Comparison of ENCODE assay signal across 9 mouse cellular contexts in the genomic region with DNA sequence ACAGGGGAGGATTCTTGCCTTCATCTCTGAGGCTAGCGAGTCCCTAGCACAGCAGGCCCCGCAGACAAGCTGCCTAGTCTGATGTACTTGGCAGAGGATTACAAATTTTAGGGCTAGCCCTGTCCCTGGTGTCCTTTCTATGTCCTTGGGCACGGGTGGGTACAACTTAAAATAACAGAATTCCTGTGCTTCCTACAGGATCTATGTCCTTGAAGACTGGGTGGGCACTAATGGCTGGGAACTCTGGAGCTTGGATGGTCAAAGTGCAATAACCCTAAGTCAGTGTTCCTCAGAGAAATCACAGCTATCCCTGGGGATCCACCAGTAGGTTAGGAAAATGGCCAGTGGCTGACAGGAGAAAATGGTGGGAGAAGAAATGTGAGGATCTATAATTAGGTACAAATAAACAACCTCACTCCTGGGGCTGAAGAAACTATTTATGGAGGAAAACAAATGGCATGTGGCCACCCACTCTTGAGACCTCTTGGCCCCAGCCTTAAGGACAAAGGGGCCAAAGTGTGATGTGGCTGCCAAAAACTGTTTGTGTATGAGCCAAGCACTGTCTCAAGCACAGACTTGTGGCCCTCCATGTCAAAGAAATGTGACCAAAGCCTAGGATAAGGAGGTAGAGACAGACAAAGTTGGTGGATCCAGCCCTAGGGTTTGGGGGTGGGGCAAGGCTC. TPM values are rescaled to one million over a fixed set of nuclear protein-coding genes. Genes with fewer than 3 reads are reported as not detected.
DNase-seq lines count a peak whose midpoint lies in the region; ATAC-seq and TF ChIP-seq lines count a peak whose summit lies in the region.
"Had no signal": no experiment of that assay in that cellular context is flagged by ENCODE, and none has a peak within 500 bp of the region (broad histone marks: within the 10 kb centered on the region; RNA-seq: fewer than 3 reads in every experiment).

No protein-coding gene starts in this region.

- no peak for TF ChIP-seq POLR2A in lung, adult 2 months (IDR thresholded peaks at IDR 0.05; ENCODE audit: borderline replicate concordance, extremely low read depth, low read depth, low read length)

- 84% methylated on average over 3 of the region's 3 CpGs for WGBS in intestine, embryonic 15.5 days
- 75% methylated on average over 3 of the region's 3 CpGs for WGBS in intestine, embryonic 16.5 days
- WGBS in lung, adult 2 months: 54% methylated on average over 3 of the region's 3 CpGs

- H3K4me2 ChIP-seq in intestine, embryonic 15.5 days (replicated peaks): 0 out of 2 replicates have a peak overlapping the region, but pooled peaks have one; percentile 6
- H3K4me2 ChIP-seq in intestine, embryonic 16.5 days (ENCODE audit: low read depth, low read length): no peak overlapping the region
- H3K4me2 ChIP-seq: stomach, embryonic 15.5 days had no signal

- no peak for TF ChIP-seq CTCF in lung, adult 2 months (IDR thresholded peaks at IDR 0.05; ENCODE audit: insufficient read depth, low read length)

- no peaks in the 10 kb centered on the region for H3K27me3 ChIP-seq in intestine, embryonic 15.5 days (replicated peaks)
- no peaks in the 10 kb centered on the region for H3K27me3 ChIP-seq in intestine, embryonic 16.5 days (replicated peaks; ENCODE audit: control insufficient read depth, insufficient read depth, low read length)
- H3K27me3 ChIP-seq: stomach, embryonic 15.5 days had no signal

- ATAC-seq in intestine, embryonic 15.5 days: no peak
- no peak for ATAC-seq in intestine, embryonic 16.5 days
- no peak for ATAC-seq in CD4-positive, CD25-positive, alpha-beta regulatory T cell, adult 4 months

- no peaks in the 10 kb centered on the region for H3K36me3 ChIP-seq in intestine, embryonic 15.5 days
- no peaks in the 10 kb centered on the region; the same call in 1 of the 2 replicates for H3K36me3 ChIP-seq in intestine, embryonic 16.5 days (ENCODE audit: control insufficient read depth, insufficient read depth, low read length)
- H3K36me3 ChIP-seq: stomach, embryonic 15.5 days had no signal

- H3K4me1 ChIP-seq in intestine, embryonic 15.5 days (replicated peaks): peaks cover 42% of the 10 kb centered on the region
- H3K4me1 ChIP-seq in intestine, embryonic 16.5 days (ENCODE audit: control insufficient read depth, insufficient read depth, low read length): peaks cover 36% of the 10 kb centered on the region
- H3K4me1 ChIP-seq in lung, adult 2 months (ENCODE audit: control insufficient read depth, insufficient read depth, low read length): peaks cover 38% of the 10 kb centered on the region

- H3K27ac ChIP-seq in intestine, embryonic 15.5 days: no peak overlapping the region
- no peak overlapping the region for H3K27ac ChIP-seq in intestine, embryonic 16.5 days (ENCODE audit: low read length)
- H3K27ac ChIP-seq: stomach, embryonic 15.5 days had no signal

- H3K4me3 ChIP-seq in intestine, embryonic 15.5 days (replicated peaks): no peak overlapping the region
- H3K4me3 ChIP-seq in intestine, embryonic 16.5 days (ENCODE audit: low read length): no peak overlapping the region
- no peak overlapping the region for H3K4me3 ChIP-seq in lung, adult 2 months (replicated peaks; ENCODE audit: extremely low read depth, low read depth, low read length)
- H3K4me3 ChIP-seq: stomach, embryonic 15.5 days had no signal

- no peaks in the 10 kb centered on the region for H3K9me3 ChIP-seq in intestine, embryonic 15.5 days
- H3K9me3 ChIP-seq in intestine, embryonic 16.5 days (ENCODE audit: control insufficient read depth, low read length): no peaks in the 10 kb centered on the region
- H3K9me3 ChIP-seq: stomach, embryonic 15.5 days had no signal

- peak; percentile 97 for DNase-seq in adipocyte (ENCODE audit: low spot score)
- DNase-seq in heart, adult 9 months (ENCODE audit: low spot score in 2 of 2): peak; percentile 69 to 72
- peak; percentile 49 for DNase-seq in lung, adult 2 months
- DNase-seq in ovary, postnatal 36 days (ENCODE audit: low spot score): no peak
- no peak for DNase-seq in retina, embryonic 14.5 days (ENCODE audit: low spot score)

- no peak overlapping the region for H3K9ac ChIP-seq in intestine, embryonic 15.5 days
- H3K9ac ChIP-seq in intestine, embryonic 16.5 days (ENCODE audit: low read depth, low read length): no peak overlapping the region
- H3K9ac ChIP-seq: stomach, embryonic 15.5 days had no signal

RNA-seq across cellular contexts. Expression of gene Rab11b, which starts 4.1 kb away (rescaled TPM):
- polyA plus RNA-seq in intestine, embryonic 15.5 days (2015; fragmentation: Nextera tagmentation; extraction: Ambion mirVana): 206 and 218 TPM in 2 replicates
- polyA plus RNA-seq in intestine, embryonic 16.5 days (2015; fragmentation: Nextera tagmentation; extraction: Ambion mirVana): 193 and 220 TPM in 2 replicates
- polyA plus RNA-seq in lung, adult 2 months (2012; rRNA removed): 389 and 406 TPM in 2 replicates
- polyA plus RNA-seq in CD4-positive, CD25-positive, alpha-beta regulatory T cell, adult 4 months (2017; shearing (Covaris generic)): 100 to 1,000 TPM; 257 to 400 TPM

RNA-seq across cellular contexts. Expression of gene Angptl4, which starts 25.4 kb away (rescaled TPM):
- 20.7 and 23.4 TPM in 2 replicates for polyA plus RNA-seq in intestine, embryonic 15.5 days (2015; fragmentation: Nextera tagmentation; extraction: Ambion mirVana)
- 22.4 and 24.5 TPM in 2 replicates for polyA plus RNA-seq in intestine, embryonic 16.5 days (2015; fragmentation: Nextera tagmentation; extraction: Ambion mirVana)
- 34.6 and 87.6 TPM in 2 replicates for polyA plus RNA-seq in lung, adult 2 months (2012; rRNA removed)
- polyA plus RNA-seq in CD4-positive, CD25-positive, alpha-beta regulatory T cell, adult 4 months (2017; shearing (Covaris generic)): 1 to 10 TPM; 4.4 to 6.1 TPM

RNA-seq across cellular contexts. Expression of gene March2, which starts 37.8 kb away (rescaled TPM):
- 49.4 and 52.7 TPM in 2 replicates for polyA plus RNA-seq in intestine, embryonic 15.5 days (2015; fragmentation: Nextera tagmentation; extraction: Ambion mirVana)
- 50.4 and 54.7 TPM in 2 replicates for polyA plus RNA-seq in intestine, embryonic 16.5 days (2015; fragmentation: Nextera tagmentation; extraction: Ambion mirVana)
- 114 and 126 TPM in 2 replicates for polyA plus RNA-seq in lung, adult 2 months (2012; rRNA removed)
- 10 to 100 TPM; 23.1 to 24.4 TPM for polyA plus RNA-seq in CD4-positive, CD25-positive, alpha-beta regulatory T cell, adult 4 months (2017; shearing (Covaris generic))

RNA-seq across cellular contexts. Expression of gene Kank3, which starts 54.1 kb away (rescaled TPM):
- polyA plus RNA-seq in intestine, embryonic 15.5 days (2015; fragmentation: Nextera tagmentation; extraction: Ambion mirVana): 23.0 and 30.5 TPM in 2 replicates
- polyA plus RNA-seq in intestine, embryonic 16.5 days (2015; fragmentation: Nextera tagmentation; extraction: Ambion mirVana): 22.7 and 23.5 TPM in 2 replicates
- polyA plus RNA-seq in lung, adult 2 months (2012; rRNA removed): 395 and 450 TPM in 2 replicates
- 1 to 10 TPM; 6.3 to 8.9 TPM for polyA plus RNA-seq in CD4-positive, CD25-positive, alpha-beta regulatory T cell, adult 4 months (2017; shearing (Covaris generic))

Comparison
In these comparisons a context has a peak if more than half of its experiments do, and no peak if none do; other contexts are left out.
1. DNase-seq: peak in adipocyte (single experiment), heart, adult 9 months (2 of 2) and lung, adult 2 months (single experiment); none in ovary, postnatal 36 days (single experiment) and retina, embryonic 14.5 days (single experiment).